Mouse (Mus musculus) limb, embryonic 10.5 days (tissue): Measurements from ENCODE around the gene Cul9. TPM values are rescaled to one million over a fixed set of nuclear protein-coding genes. Genes with fewer than 3 reads are reported as not detected.
"Not testable (repeated sequence)": the region's sequence is repeated elsewhere in the genome, so short reads cannot be mapped to it uniquely, and the experiment has no call there.

ENCODE experiments used
- DNase-seq: peaks from one replicate; pipeline ENCODE4 v3.0.0-alpha.2; 2017; ENCODE audit warnings: low spot score
- H3K27ac ChIP-seq: fragments of 300-500 bp; sonication (generic); 2 replicates; pipeline ENCODE4 v1.5.1; 2016; ENCODE audit warnings: mild to moderate bottlenecking
- H3K27me3 ChIP-seq: fragments of 300-500 bp; sonication (generic); 2 replicates; pipeline ENCODE4 v1.6.1; 2016; ENCODE audit warnings: low read depth, mild to moderate bottlenecking; ENCODE audit not compliant: poor library complexity, severe bottlenecking
- H3K36me3 ChIP-seq: fragments of 300-500 bp; sonication (generic); 2 replicates; pipeline ENCODE4 v1.6.1; 2016; ENCODE audit warnings: mild to moderate bottlenecking, moderate library complexity
- H3K4me1 ChIP-seq: fragments of 300-500 bp; sonication (generic); 2 replicates; pipeline ENCODE4 v1.6.1; 2016
- H3K4me3 ChIP-seq: fragments of 300-500 bp; sonication (generic); 2 replicates; pipeline ENCODE4 v1.5.1; 2016; ENCODE audit warnings: mild to moderate bottlenecking, moderate library complexity
- H3K9me3 ChIP-seq: fragments of 300-500 bp; sonication (generic); replicated peaks from 2 replicates; pipeline ENCODE4 v1.6.1; 2016; ENCODE audit warnings: mild to moderate bottlenecking
- WGBS: fragments of 180-500 bp; shearing (Covaris S2); methylation state at CpG from one replicate; pipeline ENCODE4 v1.1.7; 2016; 5-methylcytosine and 5-hydroxymethylcytosine counted together
- polyA plus RNA-seq: library from polyadenylated mRNA; unstranded; fragments of >200 nt; fragmentation: Nextera tagmentation; extraction: Ambion mirVana; gene quantifications from 2 replicates; pipeline ENCODE4 v1.2.1, GENCODE M21; 2016

The Cul9 gene
- polyA plus RNA-seq, 1 experiment from 2014 or later = 5.6 TPM

DNA sequence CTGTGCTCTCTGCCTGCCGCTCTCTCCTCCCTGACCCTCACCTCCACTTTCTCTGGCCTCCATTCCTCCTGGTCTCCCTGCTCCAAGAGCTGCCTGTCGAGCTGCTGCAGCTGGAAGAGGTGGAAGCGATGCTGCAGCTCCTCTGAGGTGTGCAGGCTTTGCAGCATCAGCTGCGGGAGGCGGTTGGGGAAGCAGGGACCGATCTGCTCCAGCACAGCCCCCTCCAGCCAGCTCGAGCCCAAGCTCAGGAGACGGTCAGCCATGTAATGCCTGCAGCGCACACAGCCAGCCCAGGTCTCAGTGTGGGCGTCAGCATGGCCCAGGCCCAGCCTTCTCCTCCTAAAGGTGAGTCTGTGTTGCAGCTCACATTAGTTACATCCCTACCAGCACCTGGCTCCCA lies 26.2 kb downstream of the Cul9 start:
- Histone ChIP-seq H3K27me3 (peaks cover 46% of the 10 kb centered on the region), H3K36me3 (no peaks in the 10 kb centered on the region), H3K27ac (peak overlapping the region; percentile 59), H3K4me1 (peaks cover 21% of the 10 kb centered on the region), H3K9me3 (no peaks in the 10 kb centered on the region), H3K4me3 (peak overlapping the region; percentile 41)
- 67% methylated on average over 10 of the region's 10 CpGs for WGBS
- DNase-seq = no peak

DNA sequence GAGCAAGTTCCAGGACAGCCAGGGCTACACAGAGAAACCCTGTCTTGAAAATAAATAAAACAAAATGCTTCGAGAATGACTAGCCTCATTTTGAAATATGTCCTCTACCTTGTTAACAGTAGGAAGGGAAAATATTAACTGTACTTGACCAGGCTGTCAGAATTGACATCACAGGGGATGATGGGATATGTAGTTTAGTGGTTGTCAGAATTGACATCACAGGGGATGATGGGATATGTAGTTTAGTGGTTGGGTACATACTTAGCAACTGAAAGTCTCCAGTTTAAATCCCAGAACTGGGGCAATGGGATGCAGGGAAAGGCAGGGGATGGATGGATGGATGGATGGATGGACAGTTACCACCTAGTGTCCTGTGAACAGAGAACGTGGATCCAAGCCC lies 32.9 kb downstream of the Cul9 start:
- Histone ChIP-seq H3K9me3 (no peaks in the 10 kb centered on the region), H3K4me1 (0 out of 2 replicates have a peak, but pooled peaks cover under 1% of the 10 kb centered on the region), H3K36me3 (no peaks in the 10 kb centered on the region), H3K4me3 (no peak overlapping the region), H3K27ac (no peak overlapping the region), H3K27me3 (no peaks in the 10 kb centered on the region)
- no peak for DNase-seq
- 69% methylated on average over 2 of the region's 2 CpGs for WGBS

DNA sequence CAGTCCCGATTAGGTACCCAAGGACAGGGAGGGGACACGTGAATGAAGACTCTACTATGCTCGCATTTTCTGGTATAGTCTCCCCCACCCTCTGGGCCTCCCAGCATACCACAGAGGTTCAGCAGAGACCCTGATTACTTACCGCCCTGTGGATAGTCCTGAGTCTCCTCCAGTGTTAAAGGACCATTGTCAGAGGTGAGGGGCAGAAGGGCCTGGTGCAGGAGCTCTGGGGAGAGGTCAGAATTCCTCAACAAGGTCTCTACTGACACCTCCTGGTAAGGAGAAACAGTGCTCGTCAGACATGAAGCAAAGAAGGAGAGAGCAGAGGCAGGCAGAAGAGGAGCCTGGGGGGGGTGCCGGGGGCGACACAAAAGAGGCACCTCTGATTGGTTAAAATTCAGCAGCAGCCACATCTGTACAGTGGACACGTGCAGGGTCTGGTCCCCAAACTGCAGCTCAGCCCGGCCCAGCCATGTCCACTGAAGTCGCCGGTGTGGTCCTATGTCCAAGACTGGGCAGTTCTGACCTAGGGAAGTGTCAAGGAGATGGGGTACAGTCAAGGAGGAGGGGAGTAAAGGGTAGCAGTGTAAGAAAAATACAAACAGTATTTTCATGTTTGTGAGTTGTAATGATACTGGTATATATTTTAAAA lies 35.0 kb downstream of the Cul9 start:
- no peaks in the 10 kb centered on the region for H3K36me3 ChIP-seq
- H3K9me3 ChIP-seq = no peaks in the 10 kb centered on the region
- 52% methylated on average over 11 of the region's 11 CpGs for WGBS
- DNase-seq = no peak
- H3K4me3 ChIP-seq = no peak overlapping the region
- no peaks in the 10 kb centered on the region for H3K27me3 ChIP-seq
- H3K27ac ChIP-seq = no peak overlapping the region
- H3K4me1 ChIP-seq = 0 out of 2 replicates have a peak, but pooled peaks cover 4% of the 10 kb centered on the region

DNA sequence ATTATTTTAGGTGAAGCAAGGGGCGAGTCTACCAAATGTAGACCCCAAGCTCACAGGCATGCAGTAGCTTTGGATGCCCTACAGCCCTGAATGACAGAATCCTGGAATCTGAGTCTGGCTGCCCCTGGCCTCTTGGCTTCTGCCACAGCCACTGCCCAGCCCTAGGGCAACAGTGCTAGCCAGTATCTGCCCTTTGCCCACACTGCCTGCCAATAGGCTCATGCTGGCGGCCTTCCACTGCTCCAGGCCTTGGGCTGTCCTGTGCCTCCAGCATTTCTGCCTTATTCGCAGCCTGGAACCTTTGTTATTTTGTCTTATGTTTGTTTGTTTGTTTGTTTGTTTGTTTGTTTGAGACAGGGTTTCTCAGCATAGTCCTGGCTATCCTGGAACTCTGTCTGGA lies 40.6 kb downstream of the Cul9 start:
- no peaks in the 10 kb centered on the region for H3K9me3 ChIP-seq
- no peak overlapping the region for H3K27ac ChIP-seq
- DNase-seq = no peak
- H3K4me1 ChIP-seq = peaks cover 13% of the 10 kb centered on the region; the same call in 1 of the 2 replicates
- no peak overlapping the region for H3K4me3 ChIP-seq
- H3K27me3 ChIP-seq = no peaks in the 10 kb centered on the region
- H3K36me3 ChIP-seq = peaks cover 17% of the 10 kb centered on the region
- 83% methylated on average over 3 of the region's 3 CpGs for WGBS

DNA sequence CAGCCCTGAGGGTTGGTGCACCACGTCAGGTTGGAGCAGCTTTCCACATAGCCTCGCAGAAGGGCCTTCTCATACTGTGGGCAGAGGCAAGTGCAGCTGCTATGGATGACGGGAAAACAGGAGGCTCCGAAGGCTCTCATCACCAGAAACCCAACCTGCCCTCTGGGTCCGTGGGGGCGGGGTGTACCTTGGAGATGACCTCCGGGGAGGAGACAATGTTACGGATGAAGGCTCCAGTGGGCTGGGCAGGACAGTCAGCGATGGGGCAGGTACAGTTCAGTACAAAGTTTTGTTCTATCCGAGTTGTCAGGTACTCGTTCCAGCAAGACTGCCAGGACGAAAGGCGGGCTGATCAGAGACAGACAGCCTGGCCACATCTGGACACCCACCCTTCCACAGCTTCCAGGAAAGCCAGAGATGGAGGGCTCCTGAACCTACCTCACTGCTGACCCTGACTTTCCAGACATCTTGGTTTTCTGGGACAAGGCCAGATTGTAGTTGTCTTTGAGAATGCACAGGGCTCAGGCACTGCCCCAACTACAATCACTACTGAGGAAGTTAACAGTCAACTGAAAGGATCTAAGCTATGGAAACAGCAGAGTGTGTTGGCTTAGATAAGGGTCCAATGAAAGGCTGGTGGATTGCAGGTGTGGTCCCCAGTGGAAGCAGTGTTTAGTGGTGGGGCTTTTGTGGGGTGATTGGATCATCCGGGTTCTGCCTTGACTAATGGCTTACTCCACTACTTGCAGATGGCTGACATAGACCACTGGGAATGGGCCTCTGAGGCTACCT lies 42.1 kb downstream of the Cul9 start:
- 83% methylated on average over 14 of the region's 14 CpGs for WGBS
- Histone ChIP-seq H3K4me1 (peaks cover 13% of the 10 kb centered on the region; the same call in 1 of the 2 replicates), H3K9me3 (no peaks in the 10 kb centered on the region), H3K27ac (no peak overlapping the region), H3K4me3 (no peak overlapping the region), H3K27me3 (no peaks in the 10 kb centered on the region), H3K36me3 (peaks cover 32% of the 10 kb centered on the region)
- DNase-seq = no peak

DNA sequence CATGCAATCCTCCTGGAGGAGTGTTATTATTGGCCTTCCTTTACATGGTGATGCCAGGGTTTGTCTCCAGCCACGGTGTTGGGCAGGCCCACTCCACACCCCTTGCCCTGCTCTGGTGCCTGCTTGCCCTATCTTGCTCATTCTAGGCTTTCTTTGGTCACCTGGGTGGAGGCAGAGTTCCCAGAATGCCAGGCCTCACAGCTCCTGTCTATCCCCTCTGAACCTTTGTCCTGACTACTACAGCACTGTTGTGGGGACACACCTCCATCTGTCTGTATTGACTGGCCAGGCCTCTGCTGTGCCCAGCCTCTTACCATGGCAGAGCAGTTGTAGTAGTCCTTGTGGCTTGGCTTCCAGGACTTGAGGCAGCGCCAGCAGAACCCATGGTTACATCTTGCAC lies 43.4 kb downstream of the Cul9 start:
- Histone ChIP-seq H3K9me3 (no peaks in the 10 kb centered on the region), H3K27ac (no peak overlapping the region), H3K27me3 (no peaks in the 10 kb centered on the region), H3K4me3 (no peak overlapping the region), H3K36me3 (peaks cover 41% of the 10 kb centered on the region), H3K4me1 (peaks cover 15% of the 10 kb centered on the region)
- DNase-seq = no peak
- 89% methylated on average over 2 of the region's 2 CpGs for WGBS

DNA sequence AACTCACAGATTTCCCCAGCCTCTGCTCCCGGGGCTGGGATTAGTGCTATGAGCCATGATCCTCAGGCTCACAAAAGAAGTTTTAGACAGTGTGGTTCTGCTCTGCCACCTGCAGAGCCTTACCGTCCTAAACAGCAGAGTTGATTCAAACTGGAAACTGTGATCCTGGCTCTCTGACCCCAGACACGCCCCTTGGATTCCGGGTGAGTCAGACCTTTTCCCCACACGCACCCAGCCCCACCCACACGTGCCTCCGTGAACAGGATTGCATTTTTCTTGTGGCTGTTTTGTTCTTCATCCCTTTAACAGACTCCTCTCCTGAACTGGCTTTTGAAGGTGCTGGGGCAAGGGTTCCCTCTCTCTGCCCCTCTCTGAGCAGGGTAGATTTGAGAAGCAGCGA lies 48.2 kb downstream of the Cul9 start:
- H3K4me3 ChIP-seq = no peak overlapping the region
- H3K36me3 ChIP-seq = peaks cover 41% of the 10 kb centered on the region
- peaks cover 21% of the 10 kb centered on the region for H3K27me3 ChIP-seq
- DNase-seq = no peak
- H3K27ac ChIP-seq = no peak overlapping the region
- H3K9me3 ChIP-seq = no peaks in the 10 kb centered on the region
- 83% methylated on average over 8 of the region's 8 CpGs for WGBS
- H3K4me1 ChIP-seq = peaks cover 24% of the 10 kb centered on the region

DNA sequence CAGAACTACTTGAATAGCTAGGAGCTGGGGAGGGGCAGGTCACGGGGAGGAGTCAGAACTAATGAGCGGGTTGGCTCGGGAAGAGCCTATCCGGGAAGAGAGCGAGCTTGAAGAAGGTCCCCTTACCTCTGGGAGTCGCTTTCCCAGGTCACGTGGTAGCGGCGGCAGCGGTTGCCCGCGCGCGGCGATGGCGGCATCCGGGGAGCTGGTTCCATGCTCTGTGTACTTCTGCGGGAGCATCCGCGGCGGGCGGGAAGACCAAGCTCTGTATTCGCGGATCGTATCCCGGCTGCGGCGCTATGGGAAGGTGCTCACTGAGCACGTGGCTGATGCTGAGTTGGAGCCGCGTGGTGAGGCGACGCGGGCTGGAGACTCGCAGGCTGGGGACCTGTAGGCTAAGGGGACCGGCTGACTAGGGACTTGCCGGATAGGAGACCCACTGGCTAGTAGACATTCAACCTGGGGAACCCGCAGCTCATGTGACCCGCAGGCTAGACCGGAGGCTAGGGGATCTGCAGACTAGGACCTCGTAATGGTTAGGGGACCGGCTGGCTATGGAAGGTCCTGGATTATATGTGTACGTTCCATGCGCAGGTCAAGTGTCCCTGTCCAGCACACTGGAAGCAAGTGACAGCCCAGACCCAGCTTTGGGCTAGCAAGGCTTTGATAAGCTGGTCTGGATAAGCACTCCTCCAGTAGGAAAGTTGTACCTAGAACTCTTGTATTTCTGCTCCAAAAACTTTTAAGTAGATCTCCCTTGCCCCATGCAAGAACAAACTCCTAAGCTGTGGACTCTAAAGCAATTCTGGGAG lies 49.4 kb downstream of the Cul9 start, which contains the start of gene Dnph1:
Gene Dnph1, plus strand, starts transcription at position 89 of the 812 bp plus-strand sequence.
- Histone ChIP-seq H3K27me3 (peaks cover 31% of the 10 kb centered on the region), H3K4me1 (peaks cover 18% of the 10 kb centered on the region), H3K36me3 (peaks cover 32% of the 10 kb centered on the region), H3K27ac (peak within 1 kb of the TSS; percentile 89), H3K9me3 (no peaks in the 10 kb centered on the region), H3K4me3 (peak within 1 kb of the TSS; percentile 79)
- peak; percentile 92 for DNase-seq
- WGBS = under 1% methylated on average over 44 of the region's 44 CpGs

DNA sequence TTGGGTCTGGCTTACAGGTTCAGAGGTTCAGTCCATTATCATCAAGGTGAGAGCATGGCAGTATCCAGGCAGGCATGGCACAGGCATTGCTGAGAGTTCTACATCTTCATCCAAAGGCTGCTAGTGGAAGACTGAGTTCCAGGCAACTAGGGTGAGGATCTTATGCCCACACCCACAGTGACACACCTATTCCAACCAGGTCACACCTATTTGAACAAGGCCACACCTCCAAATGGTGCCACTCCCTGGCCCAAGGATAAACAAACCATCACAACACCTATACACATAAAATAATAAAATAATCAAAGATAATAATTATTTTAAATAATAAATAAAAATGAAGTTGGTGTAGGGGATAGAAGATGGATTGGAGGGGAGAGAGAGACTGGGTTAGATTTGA lies 50.1 kb downstream of the Cul9 start:
- H3K9me3 ChIP-seq, H3K4me3 ChIP-seq, H3K27ac ChIP-seq, DNase-seq: not testable (repeated sequence)
- Histone ChIP-seq H3K27me3 (peaks cover 31% of the 10 kb centered on the region), H3K36me3 (peaks cover 29% of the 10 kb centered on the region), H3K4me1 (peaks cover 15% of the 10 kb centered on the region)

DNA sequence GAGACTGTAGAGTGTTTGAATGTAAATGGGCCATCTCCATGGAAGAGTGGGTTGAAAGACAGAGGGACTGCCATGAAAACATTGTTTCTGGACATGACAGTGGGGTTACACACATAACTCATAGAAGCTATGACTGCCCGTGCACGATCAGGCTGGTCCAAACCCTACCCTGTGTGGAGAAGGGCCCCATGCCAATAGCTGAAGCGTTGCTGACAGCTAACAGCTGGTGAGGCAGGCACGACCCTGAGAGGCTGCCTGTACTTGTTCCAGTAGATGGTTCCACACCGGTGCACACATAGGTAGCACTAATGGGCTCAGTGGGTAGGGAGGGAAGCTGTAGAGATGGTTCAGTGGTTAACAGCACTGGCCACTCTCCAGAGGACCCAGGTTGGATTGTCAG lies 50.7 kb downstream of the Cul9 start:
- 86% methylated on average over 5 of the region's 5 CpGs for WGBS
- no peak overlapping the region for H3K27ac ChIP-seq
- no peaks in the 10 kb centered on the region for H3K9me3 ChIP-seq

DNA sequence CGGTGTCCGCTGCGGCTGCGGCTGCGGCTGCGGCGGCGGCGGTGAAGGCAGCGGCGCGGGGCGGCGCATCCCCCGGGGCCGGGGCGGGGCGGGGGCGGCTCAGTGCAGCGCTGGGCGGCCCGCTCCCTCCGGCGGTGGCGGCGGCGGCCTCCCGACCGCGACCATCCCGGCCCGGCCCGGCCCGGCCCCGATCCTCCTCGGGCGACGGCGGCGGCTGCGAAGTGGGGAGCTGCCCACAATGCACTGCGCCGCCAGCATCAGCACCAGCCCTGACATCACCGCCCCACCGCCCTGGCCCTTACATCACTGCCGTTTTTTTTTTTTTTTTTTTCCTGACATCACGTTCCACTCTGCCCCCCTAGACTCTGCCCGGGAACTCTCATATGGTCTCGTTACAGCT lies 58.8 kb downstream of the Cul9 start, which contains the start of gene Ttbk1:
Gene Ttbk1, minus strand, starts transcription at position 245 of the 400 bp plus-strand sequence.
- H3K4me1 ChIP-seq = peaks cover 24% of the 10 kb centered on the region
- H3K9me3 ChIP-seq = no peaks in the 10 kb centered on the region
- DNase-seq = no peak
- H3K27ac ChIP-seq = peak within 1 kb of the TSS; percentile 42; the same call in 1 of the 2 replicates
- H3K4me3 ChIP-seq = peak within 1 kb of the TSS; percentile 61
- H3K27me3 ChIP-seq = peaks cover 83% of the 10 kb centered on the region
- H3K36me3 ChIP-seq = no peaks in the 10 kb centered on the region
- under 1% methylated on average over 34 of the region's 49 CpGs for WGBS

More for the DNA sequence above, 50.7 kb downstream of the Cul9 start:
- DNase-seq = no peak
- Histone ChIP-seq H3K27me3 (peaks cover 31% of the 10 kb centered on the region), H3K4me1 (peaks cover 15% of the 10 kb centered on the region), H3K36me3 (peaks cover 23% of the 10 kb centered on the region), H3K4me3 (no peak overlapping the region)

DNA sequence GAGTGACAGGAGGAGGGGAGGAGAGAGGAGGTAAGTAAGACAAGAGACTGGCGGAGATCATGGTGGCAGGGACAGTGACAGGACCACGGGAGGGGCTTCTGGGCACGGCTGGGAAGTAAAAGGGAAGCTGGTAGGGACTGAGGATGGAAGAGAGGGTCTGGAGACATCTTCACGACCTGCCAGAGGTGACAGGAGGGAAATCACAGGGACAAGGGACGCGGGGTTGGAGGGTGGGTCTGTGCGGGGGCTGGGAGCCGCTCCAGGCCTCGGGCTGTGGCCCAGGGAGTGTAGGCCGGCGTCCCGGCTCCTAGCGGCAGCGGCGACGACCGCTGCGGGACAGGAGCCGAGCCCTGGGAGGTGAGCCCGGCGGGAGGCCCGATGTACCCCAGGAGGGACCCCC lies 59.2 kb downstream of the Cul9 start:
- Histone ChIP-seq H3K4me3 (peak overlapping the region; percentile 61), H3K27me3 (peaks cover 83% of the 10 kb centered on the region), H3K9me3 (no peaks in the 10 kb centered on the region), H3K4me1 (peaks cover 24% of the 10 kb centered on the region), H3K36me3 (no peaks in the 10 kb centered on the region), H3K27ac (peak overlapping the region; percentile 42; the same call in 1 of the 2 replicates)
- WGBS = 2% methylated on average over 21 of the region's 22 CpGs
- DNase-seq = no peak
